Mouse (Mus musculus) WW6 (cell line): ENCODE measurements around the gene Olfr109.

ENCODE experiments used
- DNase-seq: peaks from one replicate; pipeline ENCODE4 v3.0.0-alpha.2; 2013; ENCODE audit warnings: low read depth, low spot score

The Olfr109 gene

DNA sequence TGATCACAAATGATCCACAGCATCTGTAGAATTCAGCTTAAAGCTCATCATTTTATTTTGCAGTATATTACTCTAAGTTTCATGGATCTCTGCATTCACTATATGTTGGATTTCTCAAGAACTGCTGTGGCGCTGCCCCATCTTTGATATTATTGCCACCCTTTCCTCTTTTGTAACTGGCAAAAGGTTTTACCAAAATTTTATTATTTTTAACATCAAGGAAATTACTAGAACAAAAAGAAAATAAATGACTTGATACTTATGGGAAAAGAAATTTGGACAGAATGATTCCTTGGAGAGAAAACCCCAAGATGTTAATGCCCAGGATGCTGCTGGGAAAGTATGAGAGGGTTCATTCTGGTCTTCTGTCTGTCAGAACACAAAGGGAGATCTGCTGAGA, at the start of gene Olfr109:
Gene Olfr109, plus strand, starts transcription at position 301 of the 400 bp plus-strand sequence.
- no peak for DNase-seq

DNA sequence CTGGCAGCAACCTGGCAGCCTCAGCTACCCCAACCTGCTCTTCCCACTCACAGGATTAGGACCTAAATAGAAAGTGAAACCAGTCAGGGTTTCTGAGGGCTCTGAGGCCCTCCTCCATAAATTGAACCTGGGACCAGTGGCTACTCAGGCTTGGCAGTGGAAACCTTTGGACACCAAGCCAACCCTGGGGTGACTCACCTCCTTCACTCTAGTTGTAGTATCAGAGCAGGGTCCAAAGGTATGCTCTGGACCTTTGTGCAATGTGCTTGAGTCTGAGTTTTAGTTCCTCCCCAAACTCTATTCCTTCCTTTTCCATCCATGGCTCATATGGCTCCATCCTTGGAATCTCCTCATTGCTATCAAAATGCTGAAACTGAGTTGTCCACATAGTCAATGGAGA, 45.3 kb upstream of the Olfr109 start:
- no peak for DNase-seq

DNA sequence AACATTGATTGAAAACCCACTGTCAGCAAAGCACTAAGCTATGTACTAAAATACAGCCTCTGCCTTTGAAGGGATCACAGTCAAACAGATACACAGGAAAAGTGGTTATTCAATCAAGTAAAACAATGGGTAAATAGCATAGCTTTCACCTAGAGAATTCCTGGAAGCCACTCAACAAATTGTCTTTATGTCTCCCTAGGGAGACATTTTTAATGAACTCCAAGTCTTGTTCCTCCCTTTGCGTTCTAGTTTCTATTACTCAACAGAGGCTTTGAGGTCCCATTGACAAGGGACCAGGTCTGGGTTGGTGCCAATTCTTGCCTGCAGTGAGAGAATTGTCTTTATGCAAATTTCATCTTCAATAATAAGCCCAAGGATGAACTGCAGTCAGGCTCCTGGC, 13.5 kb upstream of the Olfr109 start, which contains the start of gene Olfr108:
Gene Olfr108, plus strand, starts transcription at position 301 of the 400 bp plus-strand sequence.
- DNase-seq, result no peak

DNA sequence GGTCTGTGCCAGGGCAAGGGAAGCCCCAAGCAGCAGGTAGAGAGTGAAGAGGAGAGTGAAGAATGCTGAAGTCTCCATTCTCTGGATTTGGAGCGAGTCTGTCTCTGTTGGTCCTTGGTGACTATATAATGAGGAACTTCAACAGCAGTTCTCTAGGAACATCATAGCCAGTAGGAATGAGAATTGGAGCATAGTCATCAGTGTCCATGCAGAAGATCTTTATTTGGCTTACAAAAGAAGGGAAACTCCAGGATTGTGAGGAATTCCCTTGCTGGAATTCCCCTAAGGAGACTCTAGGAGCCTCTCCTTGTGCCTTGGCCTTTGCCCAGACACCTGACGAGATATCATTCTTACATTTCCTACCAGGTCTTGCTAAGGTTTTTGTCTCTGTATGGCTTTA, 24.7 kb downstream of the Olfr109 start, which contains the start of gene H2-M2:
Gene H2-M2, minus strand, starts transcription at position 101 of the 400 bp plus-strand sequence.
- DNase-seq, result no peak

DNA sequence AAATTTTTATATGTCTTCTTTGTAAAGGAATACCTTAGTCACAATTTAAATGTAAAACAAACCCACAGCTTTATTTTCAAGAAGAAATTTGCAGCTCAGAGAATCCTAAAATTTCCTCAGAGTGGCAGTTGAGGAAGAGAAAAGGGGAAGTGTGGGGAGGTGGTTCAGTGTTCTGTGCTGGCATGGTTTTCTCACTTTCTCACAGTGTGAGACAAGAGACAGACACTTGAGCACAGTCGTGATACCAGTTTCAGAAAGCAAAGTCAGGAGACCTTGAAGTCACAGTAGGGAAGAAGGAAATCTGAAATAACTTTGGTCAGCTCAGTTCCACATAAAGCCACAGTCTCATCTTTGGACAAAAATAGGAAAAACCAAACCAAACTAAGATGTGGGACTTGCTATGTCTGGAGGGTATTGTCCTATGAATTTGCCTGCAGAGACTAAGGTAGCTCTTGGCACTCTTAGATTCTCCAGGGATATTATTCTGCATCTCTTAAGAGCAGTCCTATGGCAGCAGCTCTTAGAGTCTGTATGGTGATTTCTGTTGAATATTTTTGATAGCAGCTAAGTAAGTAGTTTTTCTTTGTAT, 33.3 kb downstream of the Olfr109 start, which contains the start of gene Olfr110:
Gene Olfr110, plus strand, starts transcription at position 539 of the 589 bp plus-strand sequence.
- DNase-seq, result no peak

DNA sequence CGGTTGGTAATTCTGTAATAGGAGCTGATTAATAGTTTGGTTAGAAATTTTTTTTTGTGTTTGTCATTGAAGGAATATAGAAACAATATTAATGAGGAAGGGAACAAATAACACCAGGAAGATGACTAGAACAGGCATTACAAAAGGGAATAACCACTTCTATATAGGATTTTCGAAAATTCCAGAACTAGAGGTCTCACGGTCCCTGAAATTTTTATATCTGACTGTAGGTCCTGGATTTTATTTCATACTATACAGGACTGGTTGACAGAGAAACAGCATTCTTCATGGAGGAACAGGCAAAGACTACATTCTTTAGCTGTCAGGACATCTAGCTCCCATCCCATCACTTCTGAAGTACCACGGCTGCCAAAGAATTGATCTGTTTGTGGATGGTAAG, 49.0 kb downstream of the Olfr109 start, which contains the start of gene Olfr111:
Gene Olfr111, plus strand, starts transcription at position 301 of the 400 bp plus-strand sequence.
- DNase-seq, result no peak
